Mouse (Mus musculus) midbrain, embryonic 14.5 days (tissue): ENCODE measurements around the gene Zc3h18. TPM values are rescaled to one million over a fixed set of nuclear protein-coding genes. Genes with fewer than 3 reads are reported as not detected.

ENCODE experiments used
- ATAC-seq: fragments of 200-750 bp; cut with Nextera tagmentation; 2 replicates; pipeline ENCODE4 v1.8.0; 2017; ENCODE audit warnings: moderate number of reproducible peaks, moderate library complexity; ENCODE audit not compliant: low FRiP score, low TSS enrichment
- DNase-seq: peaks from one replicate; pipeline ENCODE4 v3.0.0-alpha.2; 2015
- H3K27ac ChIP-seq: fragments of 300-500 bp; sonication (generic); replicated peaks from 2 replicates; pipeline ENCODE4 v1.5.1; 2014; ENCODE audit warnings: mild to moderate bottlenecking, low read depth, low read length, moderate library complexity
- H3K27me3 ChIP-seq: fragments of 300-500 bp; sonication (generic); 2 replicates; pipeline ENCODE4 v1.6.1; 2014; ENCODE audit warnings: low read length, control low read depth, mixed read lengths; ENCODE audit not compliant: control insufficient read depth, insufficient read depth
- H3K36me3 ChIP-seq: fragments of 300-500 bp; sonication (generic); 2 replicates; pipeline ENCODE4 v1.6.1; 2014; ENCODE audit warnings: low read length, control low read depth; ENCODE audit not compliant: control insufficient read depth, insufficient read depth
- H3K4me1 ChIP-seq: fragments of 300-500 bp; sonication (generic); 2 replicates; pipeline ENCODE4 v1.6.1; 2014; ENCODE audit warnings: mild to moderate bottlenecking, antibody characterized with exemption, low read length, control low read depth; ENCODE audit not compliant: control insufficient read depth, insufficient read depth
- H3K4me2 ChIP-seq: fragments of 300-500 bp; sonication (generic); 2 replicates; pipeline ENCODE4 v1.6.1; 2014; ENCODE audit warnings: mild to moderate bottlenecking, low read length, moderate library complexity
- H3K4me3 ChIP-seq: fragments of 300-500 bp; sonication (generic); replicated peaks from 2 replicates; pipeline ENCODE4 v1.5.1; 2014; ENCODE audit warnings: low read depth, low read length
- H3K9ac ChIP-seq: fragments of 300-500 bp; sonication (generic); replicated peaks from 2 replicates; pipeline ENCODE4 v1.6.1; 2014; ENCODE audit warnings: mild to moderate bottlenecking, low read length, moderate library complexity
- H3K9me3 ChIP-seq: fragments of 300-500 bp; sonication (generic); 2 replicates; pipeline ENCODE4 v1.6.1; 2016; ENCODE audit warnings: low read length, control low read depth, mixed read lengths; ENCODE audit not compliant: control insufficient read depth
- WGBS: fragments of 180-500 bp; shearing (Covaris S2); extraction: QIAGEN DNeasy Blood & Tissue Kit; methylation state at CpG from one replicate; pipeline ENCODE4 v1.1.7; 2014; 5-methylcytosine and 5-hydroxymethylcytosine counted together
- polyA plus RNA-seq: library from polyadenylated mRNA; unstranded; fragments of >200 nt; fragmentation: Nextera tagmentation; extraction: Ambion mirVana; gene quantifications from 2 replicates; pipeline ENCODE4 v1.2.1, GENCODE M21; 2014

Gene Zc3h18
- polyA plus RNA-seq, 1 experiment from 2014 or later, result 27.9 TPM

GRCm38 (mm10) chr8:122334791-122335490 is 41.5 kb upstream of the Zc3h18 start:
- Histone ChIP-seq H3K4me3 (0 out of 2 replicates have a peak overlapping the region, but pooled peaks have one; percentile 49), H3K9me3 (no peaks in the 10 kb centered on the region), H3K27me3 (peaks cover 48% of the 10 kb centered on the region), H3K9ac (peak overlapping the region; percentile 48; the same call in 1 of the 2 replicates), H3K36me3 (no peaks in the 10 kb centered on the region), H3K4me2 (peak overlapping the region; percentile 82), H3K4me1 (peaks cover 18% of the 10 kb centered on the region; the same call in 1 of the 2 replicates), H3K27ac (no peak overlapping the region)
- ATAC-seq, result no peak
- DNase-seq, result no peak
- 84% methylated on average over 13 of the region's 13 CpGs for WGBS

GRCm38 (mm10) chr8:122335638-122336250 is 40.7 kb upstream of the Zc3h18 start:
- Histone ChIP-seq H3K4me3 (peak overlapping the region; percentile 49), H3K27me3 (peaks cover 48% of the 10 kb centered on the region), H3K9ac (peak overlapping the region; percentile 48), H3K4me2 (peak overlapping the region; percentile 82), H3K27ac (no peak overlapping the region), H3K9me3 (no peaks in the 10 kb centered on the region), H3K36me3 (no peaks in the 10 kb centered on the region), H3K4me1 (peaks cover 13% of the 10 kb centered on the region; the same call in 1 of the 2 replicates)
- peak; percentile 48 for DNase-seq
- WGBS, result 6% methylated on average over 55 of the region's 57 CpGs
- ATAC-seq, result 0 out of 2 replicates have a peak, but pooled peaks have one; percentile 28

GRCm38 (mm10) chr8:122336251-122336910 is 40.0 kb upstream of the Zc3h18 start:
- peak; percentile 84 for DNase-seq
- 2% methylated on average over 78 of the region's 81 CpGs for WGBS
- Histone ChIP-seq H3K9me3 (no peaks in the 10 kb centered on the region), H3K27ac (no peak overlapping the region), H3K4me1 (peaks cover 13% of the 10 kb centered on the region; the same call in 1 of the 2 replicates), H3K9ac (peak overlapping the region; percentile 48), H3K4me2 (peak overlapping the region; percentile 82), H3K36me3 (no peaks in the 10 kb centered on the region), H3K27me3 (peaks cover 51% of the 10 kb centered on the region), H3K4me3 (peak overlapping the region; percentile 49)
- peak; percentile 65 for ATAC-seq

GRCm38 (mm10) chr8:122338852-122339251 is 37.6 kb upstream of the Zc3h18 start:
- Histone ChIP-seq H3K9me3 (no peaks in the 10 kb centered on the region), H3K9ac (no peak overlapping the region), H3K27ac (no peak overlapping the region), H3K27me3 (peaks cover 58% of the 10 kb centered on the region), H3K4me3 (no peak overlapping the region), H3K36me3 (no peaks in the 10 kb centered on the region), H3K4me2 (no peak overlapping the region), H3K4me1 (peaks cover 24% of the 10 kb centered on the region)
- ATAC-seq, result no peak
- no peak for DNase-seq
- WGBS, result 47% methylated on average over 6 of the region's 6 CpGs

- H3K36me3 ChIP-seq, result no peaks in the 10 kb centered on the region
- no peak overlapping the region for H3K27ac ChIP-seq
- DNase-seq (no peak), ATAC-seq (no peak)
- WGBS, result 80% methylated on average over 3 of the region's 3 CpGs
- H3K9me3 ChIP-seq, result no peaks in the 10 kb centered on the region
- peaks cover 39% of the 10 kb centered on the region for H3K27me3 ChIP-seq
- no peak overlapping the region for H3K9ac ChIP-seq
- H3K4me1 ChIP-seq, result peaks cover 30% of the 10 kb centered on the region
- no peak overlapping the region for H3K4me3 ChIP-seq
- H3K4me2 ChIP-seq, result no peak overlapping the region
Observed at GRCm38 (mm10) chr8:122340761-122341160, 35.6 kb upstream of the Zc3h18 start.

GRCm38 (mm10) chr8:122341790-122342189 is 34.6 kb upstream of the Zc3h18 start:
- H3K9ac ChIP-seq, result no peak overlapping the region
- WGBS, result 84% methylated on average over 6 of the region's 6 CpGs
- H3K36me3 ChIP-seq, result no peaks in the 10 kb centered on the region
- DNase-seq (no peak), ATAC-seq (no peak)
- peaks cover 32% of the 10 kb centered on the region for H3K27me3 ChIP-seq
- peaks cover 22% of the 10 kb centered on the region for H3K4me1 ChIP-seq
- no peak overlapping the region for H3K4me3 ChIP-seq
- no peaks in the 10 kb centered on the region for H3K9me3 ChIP-seq
- no peak overlapping the region for H3K27ac ChIP-seq
- no peak overlapping the region for H3K4me2 ChIP-seq

GRCm38 (mm10) chr8:122342362-122342761 is 34.0 kb upstream of the Zc3h18 start:
- Histone ChIP-seq H3K9ac (no peak overlapping the region), H3K4me2 (no peak overlapping the region), H3K27me3 (peaks cover 27% of the 10 kb centered on the region), H3K4me3 (no peak overlapping the region), H3K4me1 (peaks cover 20% of the 10 kb centered on the region), H3K27ac (no peak overlapping the region), H3K9me3 (no peaks in the 10 kb centered on the region), H3K36me3 (no peaks in the 10 kb centered on the region)
- DNase-seq (no peak), ATAC-seq (no peak)
- WGBS, result 61% methylated on average over 5 of the region's 5 CpGs

- H3K9me3 ChIP-seq, result no peaks in the 10 kb centered on the region
- H3K27me3 ChIP-seq, result peaks cover 22% of the 10 kb centered on the region
- 8% methylated on average over 9 of the region's 9 CpGs for WGBS
- H3K36me3 ChIP-seq, result no peaks in the 10 kb centered on the region
- peak overlapping the region; percentile 49 for H3K4me2 ChIP-seq
- DNase-seq (no peak), ATAC-seq (no peak)
- no peak overlapping the region for H3K27ac ChIP-seq
- H3K9ac ChIP-seq, result 0 out of 2 replicates have a peak overlapping the region, but pooled peaks have one; percentile 21
- no peak overlapping the region for H3K4me3 ChIP-seq
- H3K4me1 ChIP-seq, result peaks cover 20% of the 10 kb centered on the region
Observed at GRCm38 (mm10) chr8:122342806-122343209, 33.6 kb upstream of the Zc3h18 start.
